Mouse (Mus musculus): Measurements from ENCODE around the gene Erf.

The Erf gene

GRCm38 (mm10) chr7:25281166-25281733, 30.7 kb upstream of the Erf start:
- no peak for DNase-seq (ENCODE audit: low read depth, low spot score)

DNA sequence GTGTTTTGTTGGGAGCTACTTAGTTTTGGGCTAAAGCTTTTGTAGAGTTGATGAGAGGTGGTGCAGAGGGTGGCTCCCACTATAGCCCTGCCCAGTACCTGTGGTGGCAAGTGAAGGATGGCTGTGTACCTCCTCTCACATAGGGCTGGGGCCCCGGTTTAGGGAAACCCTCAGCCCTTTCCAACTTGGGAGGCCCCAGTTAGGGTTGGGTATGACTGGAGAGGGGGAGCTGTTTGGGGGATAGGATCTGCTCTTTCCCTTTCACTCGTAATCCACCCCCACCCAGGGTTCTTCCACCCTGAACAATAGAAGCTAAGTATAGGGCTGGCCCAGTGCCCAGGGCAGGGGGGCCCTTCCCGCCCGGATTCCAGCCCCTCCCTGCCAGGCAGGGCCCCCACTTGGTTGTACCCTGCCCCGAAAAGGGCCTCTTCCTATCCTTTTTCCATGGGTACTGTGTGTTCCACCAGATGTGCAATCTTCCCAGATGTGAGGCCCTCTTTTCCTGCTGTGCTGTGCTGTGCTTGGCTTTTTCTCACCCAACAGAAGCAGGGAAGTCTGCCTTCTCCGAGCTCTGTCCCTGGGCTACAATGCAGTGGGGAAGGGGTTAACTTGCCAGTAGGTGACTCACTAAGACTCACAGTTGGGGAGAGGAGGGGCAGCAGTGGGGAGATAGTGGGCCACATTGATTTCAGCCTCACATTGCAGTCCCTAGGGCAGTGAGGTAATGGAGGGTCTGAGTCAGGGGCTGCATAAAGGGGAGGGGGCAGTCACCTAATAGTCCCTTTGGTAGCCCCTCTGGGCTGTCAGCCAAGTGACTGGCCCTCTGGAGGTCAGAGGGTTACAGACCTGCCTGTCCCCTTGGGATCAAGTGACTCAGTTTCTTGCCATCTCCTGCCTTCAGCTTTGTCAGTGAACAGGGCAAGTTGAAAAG, 29.6 kb upstream of the Erf start:
- no peak for DNase-seq (ENCODE audit: low read depth, low spot score)

DNA sequence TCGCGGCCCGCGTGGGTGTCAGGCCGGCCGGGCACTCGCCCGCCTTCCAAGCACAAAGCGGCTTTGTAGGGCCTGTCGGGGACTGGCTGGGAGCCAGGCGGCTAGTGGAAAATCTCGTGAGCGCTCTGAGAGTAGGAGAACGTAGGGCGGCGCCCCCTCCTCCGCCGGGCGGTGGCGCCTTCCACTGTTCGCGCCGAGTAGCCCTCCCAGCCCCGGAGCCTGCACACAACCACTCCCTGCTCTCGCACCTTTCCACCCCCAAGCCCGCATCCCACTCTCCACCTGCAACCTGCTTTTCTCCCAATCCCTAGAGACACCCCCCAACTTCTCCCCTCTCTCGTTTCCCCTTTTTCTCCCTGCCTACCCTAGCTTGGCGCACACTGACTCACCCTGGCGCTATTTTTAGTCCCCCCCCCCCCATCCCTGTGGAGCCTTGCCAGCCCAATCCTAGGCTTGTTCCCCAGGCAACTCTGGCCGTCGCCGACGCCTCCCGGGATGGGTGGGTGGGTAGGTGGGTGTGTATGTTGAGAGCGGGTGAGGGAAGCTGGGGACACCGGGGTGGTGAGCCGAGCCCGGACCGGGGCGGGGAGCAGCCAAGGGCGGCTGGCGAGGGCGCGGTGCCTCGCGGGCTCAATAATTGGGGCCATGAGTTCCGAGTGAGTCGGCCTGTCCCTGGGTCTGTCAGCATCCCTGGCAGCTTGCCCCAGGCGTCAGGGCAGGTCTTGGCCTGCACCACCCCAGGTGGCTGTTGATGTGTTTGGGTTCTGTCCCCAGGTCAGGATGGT, 28.7 kb upstream of the Erf start:
- DNase-seq (ENCODE audit: low read depth, low spot score): peak; percentile 76

- DNase-seq (ENCODE audit: low read depth, low spot score): peak; percentile 99
These were observed 27.9 kb upstream of the Erf start for GRCm38 (mm10) chr7:25278341-25279075.

DNA sequence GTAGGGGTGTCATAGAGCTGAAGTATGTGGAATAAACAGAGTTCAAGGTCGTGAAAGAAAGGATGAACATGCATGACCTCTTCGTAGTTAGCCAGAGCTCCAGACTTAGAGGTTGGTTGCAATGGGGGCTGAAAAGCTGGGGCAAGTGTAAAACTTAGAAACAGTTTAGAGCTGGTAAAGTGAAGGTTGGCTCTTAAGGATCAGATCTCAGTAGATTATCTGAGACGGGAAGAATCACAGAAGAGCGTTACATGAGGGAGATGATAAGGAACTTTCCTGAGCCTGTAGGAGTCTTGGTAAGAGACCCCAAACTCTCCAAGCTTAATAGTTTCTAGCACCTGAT, 27.4 kb upstream of the Erf start:
- no peak for DNase-seq (ENCODE audit: low read depth, low spot score)

DNA sequence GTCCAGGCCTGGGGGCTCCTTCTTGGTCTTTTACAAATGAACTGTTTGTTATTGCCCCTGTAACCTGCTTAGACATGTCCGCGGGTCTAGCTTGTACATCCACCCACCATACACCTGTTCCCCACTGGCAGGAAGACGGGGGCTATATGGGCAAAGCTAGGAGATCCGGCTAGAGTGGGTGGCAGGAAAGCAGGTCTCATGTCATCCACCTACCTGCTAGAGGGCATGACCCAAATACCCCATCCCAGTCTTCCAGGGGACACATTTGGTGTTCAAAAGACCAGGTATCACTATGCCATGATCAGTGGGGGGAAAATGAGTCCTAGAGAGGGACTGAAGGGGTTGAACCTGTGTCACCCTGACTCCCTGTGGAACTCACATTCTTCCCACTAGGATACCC, 26.8 kb upstream of the Erf start:
- DNase-seq (ENCODE audit: low read depth, low spot score): no peak

DNA sequence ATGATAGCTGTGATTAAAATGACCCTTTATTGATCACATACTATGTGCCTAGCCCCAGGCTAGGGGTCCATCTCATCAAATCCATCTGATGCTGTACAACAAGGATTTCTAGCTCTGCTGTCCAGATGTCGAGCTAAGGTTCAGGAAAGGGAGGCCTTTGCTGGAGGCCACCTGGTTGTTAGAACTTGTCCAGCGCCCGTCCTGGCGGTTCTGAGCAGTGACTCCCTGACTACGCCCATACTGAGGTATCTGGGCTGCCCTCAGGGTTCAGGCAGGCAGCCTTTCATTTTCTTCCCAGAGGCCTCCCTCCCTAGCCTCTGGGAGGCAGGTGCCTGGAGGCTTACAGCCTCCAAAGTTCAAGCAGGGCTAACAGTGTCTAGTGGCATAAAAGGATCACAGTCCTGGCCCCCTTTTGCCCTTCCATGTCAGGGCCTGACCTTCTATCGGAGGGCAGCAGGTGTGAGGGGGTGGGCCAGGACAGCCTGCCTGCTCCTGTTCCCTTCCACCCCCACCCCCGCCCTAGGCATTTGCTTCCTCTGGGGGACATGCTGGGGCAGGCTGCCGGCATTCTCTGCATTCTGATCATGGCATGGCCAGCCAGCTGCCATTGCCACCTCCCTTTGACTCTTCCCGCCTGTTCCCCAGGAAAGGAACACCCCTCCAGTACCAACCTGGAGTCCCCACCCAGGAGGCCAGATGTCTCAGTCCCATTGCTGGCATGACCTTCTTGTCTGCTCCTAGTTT, 25.2 kb upstream of the Erf start:
- DNase-seq (ENCODE audit: low read depth, low spot score): no peak

DNA sequence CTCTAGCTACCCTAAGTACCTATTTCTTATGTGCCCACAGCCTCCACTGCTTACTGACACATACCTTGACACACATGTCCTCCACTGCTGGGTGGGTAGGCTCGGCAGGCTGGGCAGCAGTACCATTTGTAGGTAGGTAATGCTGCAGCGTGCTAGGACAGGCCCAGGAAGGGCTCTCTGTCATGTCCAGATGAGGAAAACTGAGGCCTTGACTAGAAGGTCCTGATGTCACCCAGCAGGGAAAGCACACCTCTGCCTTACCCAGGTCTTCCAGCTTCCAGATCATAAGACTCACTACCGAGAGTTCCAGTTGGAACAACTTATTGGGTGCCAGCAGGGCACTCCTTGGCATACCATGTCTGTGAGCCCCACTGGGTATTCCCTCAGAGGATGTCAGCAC, 24.4 kb upstream of the Erf start:
- no peak for DNase-seq (ENCODE audit: low read depth, low spot score)

DNA sequence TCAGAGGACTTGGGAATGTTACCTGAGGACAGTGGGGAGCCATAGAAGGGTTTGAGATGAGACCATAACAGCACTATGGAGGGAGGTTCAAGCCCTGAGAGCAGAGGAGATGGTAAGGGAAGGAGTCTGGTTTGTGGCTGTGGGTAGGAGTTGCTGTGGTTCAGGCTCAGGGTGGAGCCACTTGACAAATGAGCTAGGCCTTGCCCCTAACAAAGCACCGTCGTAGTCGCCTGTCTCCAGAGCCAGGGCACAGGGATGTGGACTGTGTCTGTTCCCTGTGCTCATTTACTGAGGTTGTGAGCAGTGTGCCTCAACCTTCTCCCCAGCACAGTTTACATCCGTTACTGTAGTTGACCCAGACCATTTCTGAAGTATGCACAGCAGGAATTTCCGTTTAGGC, 24.0 kb upstream of the Erf start:
- no peak for DNase-seq (ENCODE audit: low read depth, low spot score)

DNA sequence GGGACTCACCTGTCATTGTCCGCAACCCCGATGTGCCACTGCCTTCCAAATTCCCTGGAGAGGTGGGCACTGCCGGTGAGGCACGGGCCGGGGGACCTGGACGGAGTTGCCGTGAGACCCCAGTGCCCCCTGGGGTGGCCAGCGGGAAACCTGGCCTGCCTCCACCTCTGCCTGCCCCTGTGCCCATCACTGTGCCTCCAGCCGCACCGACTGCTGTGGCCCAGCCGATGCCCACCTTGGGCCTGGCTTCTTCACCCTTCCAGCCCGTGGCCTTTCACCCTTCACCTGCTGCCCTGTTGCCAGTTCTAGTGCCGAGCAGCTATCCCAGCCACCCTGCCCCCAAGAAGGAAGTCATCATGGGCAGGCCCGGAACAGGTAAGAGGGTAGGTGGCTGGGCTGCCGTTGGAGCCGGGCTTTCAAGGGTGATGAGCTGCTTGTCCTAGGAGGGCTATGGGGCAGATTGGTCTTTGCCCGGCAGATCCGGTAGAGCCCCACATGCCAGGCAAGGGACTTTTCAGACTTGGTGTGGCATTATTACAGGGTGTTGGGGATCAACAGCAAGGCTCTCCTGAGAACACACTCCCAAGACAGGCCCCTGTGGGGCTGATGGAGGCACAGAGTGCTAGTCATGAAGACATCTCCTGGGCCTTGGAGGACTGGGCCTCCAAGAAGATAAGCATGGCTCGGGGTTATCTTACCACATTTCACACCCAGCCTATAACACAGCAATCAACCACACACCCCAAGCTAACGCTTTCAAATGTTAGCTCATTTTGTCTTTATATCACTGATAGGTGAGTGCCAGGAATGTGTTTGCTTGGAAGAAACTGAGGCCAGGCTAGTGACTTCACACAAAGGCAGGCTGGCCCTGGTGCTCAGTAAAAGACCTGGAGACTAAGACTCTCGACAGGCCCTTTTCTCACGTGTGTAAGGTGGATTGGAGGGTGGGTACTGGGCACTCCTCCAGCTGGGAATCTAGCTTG, 23.0 kb upstream of the Erf start:
- DNase-seq (ENCODE audit: low read depth, low spot score): no peak

- DNase-seq (ENCODE audit: low read depth, low spot score): no peak
These were observed 22.1 kb upstream of the Erf start for GRCm38 (mm10) chr7:25272445-25273258.

- no peak for DNase-seq (ENCODE audit: low read depth, low spot score)
These were observed 21.3 kb upstream of the Erf start for GRCm38 (mm10) chr7:25271651-25272444.

DNA sequence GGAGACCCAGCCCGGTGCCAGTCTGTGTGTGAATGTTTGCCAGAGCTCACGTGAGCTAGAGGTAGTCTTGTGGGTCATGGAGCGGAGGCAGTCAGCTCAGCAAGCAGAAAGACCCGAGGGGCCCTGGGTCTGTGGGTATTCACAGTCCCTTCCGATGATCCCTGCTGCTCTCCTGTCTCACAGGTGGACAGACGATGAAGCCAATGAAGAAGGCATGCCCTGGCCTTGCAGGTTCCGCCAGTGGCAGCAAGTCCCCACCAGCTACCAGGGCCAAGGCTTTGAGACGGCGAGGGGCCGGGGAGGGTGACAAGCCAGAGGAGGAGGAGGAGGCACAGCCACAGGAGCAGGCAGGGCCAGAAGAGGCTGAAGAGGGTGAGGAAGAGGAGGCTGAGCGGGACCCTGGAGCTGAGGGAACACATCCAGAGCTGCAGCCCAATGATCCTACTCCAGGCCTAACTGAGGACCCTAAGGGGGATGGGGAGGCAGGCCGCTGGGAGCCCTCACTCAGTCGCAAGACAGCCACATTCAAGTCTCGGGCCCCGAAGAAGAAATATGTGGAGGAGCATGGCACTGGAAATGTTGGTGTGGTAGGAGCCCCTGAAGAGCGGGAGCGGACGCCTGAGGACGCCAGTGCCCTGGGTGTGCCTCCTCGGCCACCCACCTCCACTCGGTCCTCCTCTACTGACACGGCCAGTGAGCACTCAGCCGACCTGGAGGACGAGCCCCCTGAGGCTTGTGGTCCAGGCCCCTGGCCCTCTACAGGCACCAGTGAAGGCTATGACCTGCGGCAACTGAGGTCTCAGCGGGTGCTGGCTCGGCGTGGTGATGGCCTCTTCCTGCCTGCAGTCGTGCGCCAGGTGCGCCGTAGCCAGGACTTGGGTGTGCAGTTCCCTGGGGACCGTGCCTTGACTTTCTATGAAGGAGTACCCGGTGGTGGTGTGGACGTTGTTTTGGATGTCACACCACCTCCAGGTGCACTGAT, 20.4 kb upstream of the Erf start:
- no peak for DNase-seq (ENCODE audit: low read depth, low spot score)

DNA sequence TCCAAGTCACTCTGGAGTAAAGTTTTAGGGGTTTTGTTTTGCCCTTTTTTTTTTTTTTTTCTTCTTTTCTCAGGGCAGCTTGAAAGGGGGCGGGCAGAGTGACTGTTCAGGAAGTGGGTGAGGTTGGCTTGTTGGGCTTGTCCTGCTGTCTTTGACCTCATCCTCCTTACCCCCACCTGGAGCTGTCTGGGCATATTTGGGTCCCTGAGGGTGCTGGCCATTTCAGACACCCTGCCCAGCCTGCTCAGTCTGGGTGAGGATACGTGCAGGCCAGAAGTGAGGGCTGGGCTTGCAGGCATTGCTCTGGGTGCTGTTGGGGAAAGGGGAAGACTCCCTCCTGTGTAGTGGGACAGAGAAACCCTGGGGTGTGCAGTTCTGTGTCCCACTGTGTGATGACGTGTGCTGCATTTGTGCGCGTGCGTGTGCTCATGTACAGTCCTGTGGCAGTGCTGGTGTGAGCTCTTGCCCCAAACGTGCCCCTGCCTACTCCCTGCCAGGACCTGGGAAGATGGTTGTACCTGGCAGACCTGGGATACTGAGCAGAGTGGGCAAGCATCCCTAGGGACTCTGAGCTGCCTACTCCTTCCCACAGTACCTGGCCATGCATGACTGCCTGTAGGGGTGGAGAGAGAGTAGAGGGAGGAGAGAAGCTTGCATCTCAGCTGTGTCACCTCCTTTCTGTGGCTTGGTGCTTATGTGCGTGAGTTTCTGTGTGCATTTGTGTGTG, 19.1 kb upstream of the Erf start:
- peak; percentile 72 for DNase-seq (ENCODE audit: low read depth, low spot score)

DNA sequence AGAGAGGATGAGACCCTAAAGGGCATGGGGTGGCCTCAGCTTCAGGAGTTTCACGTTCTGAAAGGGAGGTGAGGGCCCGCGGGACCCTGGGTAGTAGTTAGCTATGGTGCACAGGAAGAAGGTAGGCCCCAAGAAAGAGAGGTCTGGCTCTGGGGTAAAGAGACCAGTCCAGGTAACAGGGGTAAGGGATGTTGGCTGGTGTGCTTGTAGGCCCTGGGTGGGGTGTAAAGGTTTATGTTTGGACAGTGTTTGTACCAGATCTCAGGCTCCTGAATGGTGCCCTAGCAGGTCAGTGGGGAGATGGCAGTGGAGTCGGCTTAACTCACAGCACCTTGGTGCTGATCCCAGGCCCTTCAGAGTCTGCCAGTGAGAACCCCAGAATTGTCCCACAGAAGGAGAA, 18.5 kb upstream of the Erf start:
- peak; percentile 57 for DNase-seq (ENCODE audit: low read depth, low spot score)

GRCm38 (mm10) chr7:25268588-25268987, 18.0 kb upstream of the Erf start:
- DNase-seq (ENCODE audit: low read depth, low spot score): no peak

Measured in A20 (cell line).